Mouse (Mus musculus) Muller cell, postnatal 12 days (primary cell): ENCODE results near the gene A630001G21Rik.

ENCODE experiments used
- DNase-seq: peaks from one replicate; pipeline ENCODE4 v3.0.0-alpha.2; 2015; ENCODE audit errors: inconsistent ontology term

Gene A630001G21Rik

GRCm38 (mm10) chr1:85771976-85772375 is 6.5 kb downstream of the A630001G21Rik start:
- DNase-seq: peak; percentile 47

- DNase-seq: no peak
Measured at GRCm38 (mm10) chr1:85767754-85768153, 10.7 kb downstream of the A630001G21Rik start.

GRCm38 (mm10) chr1:85766120-85766519 is 12.3 kb downstream of the A630001G21Rik start:
- no peak for DNase-seq

- no peak for DNase-seq
Measured at GRCm38 (mm10) chr1:85764291-85764690, 14.2 kb downstream of the A630001G21Rik start.

GRCm38 (mm10) chr1:85763386-85763785 is 15.1 kb downstream of the A630001G21Rik start:
- no peak for DNase-seq

- no peak for DNase-seq
Measured at GRCm38 (mm10) chr1:85761665-85762064, 16.8 kb downstream of the A630001G21Rik start.

GRCm38 (mm10) chr1:85758969-85759293 is 19.5 kb downstream of the A630001G21Rik start:
- no peak for DNase-seq

GRCm38 (mm10) chr1:85758231-85758968 is 20.0 kb downstream of the A630001G21Rik start:
- peak; percentile 20 for DNase-seq

GRCm38 (mm10) chr1:85757531-85758230 is 20.8 kb downstream of the A630001G21Rik start:
- DNase-seq: peak; percentile 13

GRCm38 (mm10) chr1:85751932-85752680 is 26.3 kb downstream of the A630001G21Rik start:
- no peak for DNase-seq

- DNase-seq: peak; percentile 50
Measured at GRCm38 (mm10) chr1:85751494-85751893, 26.9 kb downstream of the A630001G21Rik start.

GRCm38 (mm10) chr1:85750650-85751049 is 27.8 kb downstream of the A630001G21Rik start:
- no peak for DNase-seq

- DNase-seq: peak; percentile 29
Measured at GRCm38 (mm10) chr1:85749829-85750228, 28.6 kb downstream of the A630001G21Rik start.

GRCm38 (mm10) chr1:85746511-85746910 is 31.9 kb downstream of the A630001G21Rik start:
- DNase-seq: no peak

- no peak for DNase-seq
Measured at GRCm38 (mm10) chr1:85744539-85744938, 33.9 kb downstream of the A630001G21Rik start.

GRCm38 (mm10) chr1:85742916-85743505 is 35.4 kb downstream of the A630001G21Rik start:
- DNase-seq: peak; percentile 74

GRCm38 (mm10) chr1:85742333-85742732 is 36.1 kb downstream of the A630001G21Rik start:
- peak; percentile 5 for DNase-seq

GRCm38 (mm10) chr1:85740923-85741322 is 37.5 kb downstream of the A630001G21Rik start:
- no peak for DNase-seq

- no peak for DNase-seq
Measured at GRCm38 (mm10) chr1:85739819-85740218, 38.6 kb downstream of the A630001G21Rik start.

- DNase-seq: no peak
Measured at GRCm38 (mm10) chr1:85739000-85739399, 39.4 kb downstream of the A630001G21Rik start.

- DNase-seq: peak; percentile 57
Measured at GRCm38 (mm10) chr1:85736355-85737184, 41.9 kb downstream of the A630001G21Rik start.
